Mouse (Mus musculus): ENCODE data around the gene Zscan26. TPM values are rescaled to one million over a fixed set of nuclear protein-coding genes. Genes with fewer than 3 reads are reported as not detected.

Zscan26 gene
- total RNA-seq, 2 experiments from 2014 or later = 18.3 to 19.0 TPM

Small RNA genes lying within 50 kb of the gene (microRNA-seq; reads per million reads assigned to microRNA genes)
- gene Mir1896 = not detected
- gene Mir6942 = not detected

Other genes with a start within 250 kb of the Zscan26 start
- not detected for gene Gpx5, start 161.0 kb downstream of the Zscan26 start, total RNA-seq (2021)
- gene Gpx6, start 141.6 kb downstream of the Zscan26 start, total RNA-seq (2021) = not detected
- not detected for gene Olfr1367, start 106.8 kb downstream of the Zscan26 start, total RNA-seq (2021)
- gene Zscan12, start 90.9 kb downstream of the Zscan26 start, total RNA-seq (2021) = 1 to 10 TPM; 8.2 to 8.5 TPM
- gene Zkscan3, start 51.0 kb downstream of the Zscan26 start, total RNA-seq (2021) = 10 to 100 TPM; 30.4 to 34.4 TPM
- under 1 TPM; 0.29 to 0.49 TPM for gene Pgbd1, start 12.7 kb downstream of the Zscan26 start, total RNA-seq (2021)
- gene Nkapl, start 14.8 kb upstream of the Zscan26 start, total RNA-seq (2021) = under 1 TPM; 0.41 to 0.81 TPM
- 1 to 10 TPM; 1.2 to 1.5 TPM for gene Zkscan4, start 25.2 kb upstream of the Zscan26 start, total RNA-seq (2021)
- gene Gm10065, start 25.7 kb upstream of the Zscan26 start, total RNA-seq (2021) = not detected
- gene AK157302, start 41.5 kb upstream of the Zscan26 start, total RNA-seq (2021) = 10 to 100 TPM; 10.2 to 12.5 TPM
- gene Gm11273, start 47.7 kb upstream of the Zscan26 start, total RNA-seq (2021) = 10 to 100 TPM; 76.0 to 91.1 TPM
- gene Zkscan8, start 77.4 kb upstream of the Zscan26 start, total RNA-seq (2021) = 10 to 100 TPM; 15.0 to 15.6 TPM
- gene Olfr1366, start 89.1 kb upstream of the Zscan26 start, total RNA-seq (2021) = not detected
- not detected for gene Olfr1535, start 106.2 kb upstream of the Zscan26 start, total RNA-seq (2021)
- not detected for gene Olfr1364, start 128.0 kb upstream of the Zscan26 start, total RNA-seq (2021)
- gene Olfr1362, start 160.3 kb upstream of the Zscan26 start, total RNA-seq (2021) = not detected
- not detected for gene Olfr11, start 188.8 kb upstream of the Zscan26 start, total RNA-seq (2021)
- not detected for gene Olfr1361, start 209.7 kb upstream of the Zscan26 start, total RNA-seq (2021)
- gene Olfr1360, start 223.7 kb upstream of the Zscan26 start, total RNA-seq (2021) = not detected
- gene Olfr1359, start 244.4 kb upstream of the Zscan26 start, total RNA-seq (2021) = not detected